Mouse (Mus musculus) heart, embryonic 12.5 days (tissue): Measurements from ENCODE around the gene Adcyap1. TPM values are rescaled to one million over a fixed set of nuclear protein-coding genes. Genes with fewer than 3 reads are reported as not detected.

ENCODE experiments used
- ATAC-seq: fragments of 200-750 bp; cut with Nextera tagmentation; 2 replicates; pipeline ENCODE4 v1.8.0; 2017; ENCODE audit warnings: moderate TSS enrichment, moderate library complexity; ENCODE audit not compliant: insufficient number of reproducible peaks, low FRiP score
- H3K27ac ChIP-seq: fragments of 300-500 bp; sonication (generic); 2 replicates; pipeline ENCODE4 v1.5.1; 2016; ENCODE audit warnings: mild to moderate bottlenecking, moderate library complexity; ENCODE audit not compliant: poor library complexity, severe bottlenecking
- H3K27me3 ChIP-seq: fragments of 300-500 bp; sonication (generic); replicated peaks from 2 replicates; pipeline ENCODE4 v1.6.1; 2016; ENCODE audit warnings: mild to moderate bottlenecking, moderate library complexity
- H3K36me3 ChIP-seq: fragments of 300-500 bp; sonication (generic); 2 replicates; pipeline ENCODE4 v1.6.1; 2016; ENCODE audit warnings: mild to moderate bottlenecking, moderate library complexity
- H3K4me1 ChIP-seq: fragments of 300-500 bp; sonication (generic); replicated peaks from 2 replicates; pipeline ENCODE4 v1.6.1; 2016; ENCODE audit warnings: mild to moderate bottlenecking
- H3K4me2 ChIP-seq: fragments of 300-500 bp; sonication (generic); 2 replicates; pipeline ENCODE4 v1.6.1; 2016; ENCODE audit warnings: mild to moderate bottlenecking, moderate library complexity
- H3K4me3 ChIP-seq: fragments of 300-500 bp; sonication (generic); 2 replicates; pipeline ENCODE4 v1.5.1; 2016; ENCODE audit warnings: mild to moderate bottlenecking
- H3K9ac ChIP-seq: fragments of 300-500 bp; sonication (generic); 2 replicates; pipeline ENCODE4 v1.6.1; 2016; ENCODE audit warnings: mild to moderate bottlenecking, moderate library complexity
- H3K9me3 ChIP-seq: fragments of 300-500 bp; sonication (generic); replicated peaks from 2 replicates; pipeline ENCODE4 v1.6.1; 2016; ENCODE audit warnings: mild to moderate bottlenecking, moderate library complexity
- WGBS: fragments of 180-500 bp; shearing (Covaris S2); methylation state at CpG from one replicate; pipeline ENCODE4 v1.1.7; 2016; 5-methylcytosine and 5-hydroxymethylcytosine counted together
- polyA plus RNA-seq: library from polyadenylated mRNA; unstranded; fragments of >200 nt; fragmentation: Nextera tagmentation; extraction: Ambion mirVana; gene quantifications from 2 replicates; pipeline ENCODE4 v1.2.1, GENCODE M21; 2016

Adcyap1 gene
- 0.09 and 0.49 TPM in 2 replicates for polyA plus RNA-seq

DNA sequence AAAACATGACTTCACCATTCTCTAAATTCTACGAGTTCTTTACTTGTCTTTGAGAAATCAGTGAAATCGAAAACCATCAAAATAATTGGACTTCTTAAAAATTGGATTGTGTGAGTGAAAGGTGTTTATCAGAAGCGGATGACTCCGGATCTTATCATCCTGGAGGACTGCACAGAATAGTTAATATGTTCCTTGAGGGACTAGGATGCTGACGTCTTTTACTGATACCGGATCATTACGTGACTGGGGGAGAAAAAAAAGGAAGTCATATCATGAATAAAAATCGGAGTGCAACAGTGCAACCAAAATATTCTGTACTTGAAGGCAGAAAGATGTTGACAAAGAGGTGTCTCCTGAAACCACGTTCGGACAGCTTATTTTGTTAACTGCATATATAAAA lies at the start of gene Adcyap1:
Adcyap1 (plus strand) TSS at position 301 of the 400 bp plus-strand sequence.
- H3K9ac ChIP-seq: no peak within 1 kb of the TSS
- no peak within 1 kb of the TSS for H3K4me2 ChIP-seq
- no peaks in the 10 kb centered on the region for H3K36me3 ChIP-seq
- ATAC-seq: no peak
- H3K27me3 ChIP-seq: peaks cover 60% of the 10 kb centered on the region
- H3K4me3 ChIP-seq: no peak within 1 kb of the TSS
- no peaks in the 10 kb centered on the region for H3K9me3 ChIP-seq
- peaks cover 15% of the 10 kb centered on the region for H3K4me1 ChIP-seq
- 23% methylated on average over 10 of the region's 10 CpGs for WGBS
- no peak within 1 kb of the TSS for H3K27ac ChIP-seq

DNA sequence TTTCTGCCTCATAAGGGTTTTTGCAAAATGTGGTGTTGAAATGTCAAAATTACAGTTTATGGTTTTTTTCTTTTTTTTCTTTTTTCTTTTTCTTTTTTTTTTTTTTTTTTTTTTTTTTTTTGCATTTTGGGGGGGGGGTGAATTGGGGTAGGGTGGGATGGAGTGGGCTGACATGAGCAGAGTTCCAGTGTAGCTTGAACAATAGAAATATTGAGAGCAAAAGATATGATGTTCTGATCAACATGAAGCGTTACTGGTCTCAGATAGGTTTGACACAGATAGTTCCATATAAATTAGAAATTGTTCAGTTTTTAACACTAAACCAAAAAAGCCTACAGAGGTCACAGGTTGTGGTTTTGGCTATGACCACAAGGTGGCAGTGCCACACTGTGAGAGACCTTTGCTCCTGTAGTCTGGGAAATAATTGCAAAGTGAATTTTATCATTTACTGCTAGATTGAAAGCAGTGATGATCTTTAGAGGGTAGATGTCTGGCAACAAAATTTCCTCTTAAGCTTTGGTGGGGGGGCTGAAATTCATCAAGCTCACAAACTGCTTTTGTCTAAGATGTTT lies 40.5 kb upstream of the Adcyap1 start:
- 33% methylated on average over 1 of the region's 1 CpGs for WGBS
- no peak overlapping the region for H3K27ac ChIP-seq
- H3K9ac ChIP-seq: no peak overlapping the region
- no peak for ATAC-seq
- H3K4me1 ChIP-seq: no peaks in the 10 kb centered on the region
- H3K36me3 ChIP-seq: no peaks in the 10 kb centered on the region
- no peaks in the 10 kb centered on the region for H3K27me3 ChIP-seq
- H3K9me3 ChIP-seq: no peaks in the 10 kb centered on the region
- no peak overlapping the region for H3K4me3 ChIP-seq
- H3K4me2 ChIP-seq: no peak overlapping the region

DNA sequence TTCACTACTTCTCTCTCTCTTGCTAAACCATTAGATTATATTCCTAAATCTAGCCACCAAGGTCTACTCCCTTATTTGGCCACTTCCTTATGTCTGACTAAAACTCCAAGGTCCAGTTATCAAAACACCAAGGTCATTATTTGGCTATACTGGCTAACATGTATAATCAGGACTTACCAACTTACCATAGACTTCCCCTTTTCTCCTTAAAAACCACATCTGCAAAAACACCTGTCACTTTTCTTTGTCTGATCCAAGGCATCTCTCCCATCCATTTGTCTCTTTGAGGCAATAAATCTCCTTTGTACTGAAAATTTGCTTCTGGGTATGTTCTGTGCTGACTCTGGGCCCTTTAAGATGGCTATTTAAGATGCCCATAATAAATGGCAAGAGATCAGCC lies 29.2 kb upstream of the Adcyap1 start:
- Histone ChIP-seq H3K27me3 (no peaks in the 10 kb centered on the region), H3K4me3 (no peak overlapping the region), H3K27ac (no peak overlapping the region), H3K9me3 (no peaks in the 10 kb centered on the region), H3K36me3 (no peaks in the 10 kb centered on the region), H3K4me2 (no peak overlapping the region), H3K4me1 (no peaks in the 10 kb centered on the region), H3K9ac (no peak overlapping the region)
- no peak for ATAC-seq

DNA sequence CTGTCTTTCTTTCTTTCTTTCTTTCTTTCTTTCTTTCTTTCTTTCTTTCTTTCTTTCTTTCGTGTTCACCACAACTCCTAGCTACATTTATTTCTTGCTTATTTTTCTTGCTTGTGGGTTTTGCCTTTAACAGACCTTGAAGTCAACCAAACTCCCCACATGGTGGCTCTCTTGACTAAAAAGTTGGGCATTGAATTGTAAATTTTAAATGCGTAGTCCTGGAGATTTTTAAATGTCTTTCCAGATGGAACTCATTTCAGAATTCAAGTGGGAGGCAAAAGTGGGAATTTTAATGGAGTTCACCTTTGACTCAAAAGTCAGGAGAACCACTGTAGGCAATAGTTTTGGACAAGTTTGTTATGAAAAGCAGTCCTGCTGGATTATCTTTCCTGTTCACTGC lies 2.0 kb upstream of the Adcyap1 start:
- WGBS: 45% methylated on average over 2 of the region's 2 CpGs
- Histone ChIP-seq H3K36me3 (no peaks in the 10 kb centered on the region), H3K9ac (no peak overlapping the region), H3K9me3 (no peaks in the 10 kb centered on the region), H3K4me2 (no peak overlapping the region), H3K4me1 (no peaks in the 10 kb centered on the region; the same call in 1 of the 2 replicates), H3K27ac (no peak overlapping the region), H3K4me3 (no peak overlapping the region), H3K27me3 (peaks cover 44% of the 10 kb centered on the region)
- ATAC-seq: no peak

DNA sequence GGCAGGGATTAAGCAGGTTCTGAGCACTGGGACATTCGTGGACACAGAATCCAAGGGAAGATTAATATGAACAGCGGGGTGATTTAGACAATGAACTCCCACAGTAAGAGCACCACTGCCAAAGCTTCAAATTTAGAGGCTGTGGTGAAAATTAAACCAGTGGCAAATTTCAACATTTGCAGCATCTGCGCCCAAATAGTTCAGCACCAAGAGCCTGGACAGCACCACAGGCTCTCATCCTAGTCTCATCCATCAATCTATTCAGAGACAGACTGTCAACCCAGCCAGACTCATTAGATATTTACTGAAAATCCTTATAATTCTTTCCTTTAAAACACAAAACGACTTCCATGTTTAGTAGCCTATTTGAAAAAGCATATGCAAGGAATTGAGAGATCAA lies 604 bp upstream of the Adcyap1 start:
- Histone ChIP-seq H3K4me1 (peaks cover 10% of the 10 kb centered on the region; the same call in 1 of the 2 replicates), H3K4me3 (no peak overlapping the region), H3K9me3 (no peaks in the 10 kb centered on the region), H3K9ac (no peak overlapping the region), H3K36me3 (no peaks in the 10 kb centered on the region), H3K27ac (no peak overlapping the region), H3K4me2 (no peak overlapping the region), H3K27me3 (peaks cover 55% of the 10 kb centered on the region)
- ATAC-seq: no peak
- WGBS: 10% methylated on average over 4 of the region's 4 CpGs

DNA sequence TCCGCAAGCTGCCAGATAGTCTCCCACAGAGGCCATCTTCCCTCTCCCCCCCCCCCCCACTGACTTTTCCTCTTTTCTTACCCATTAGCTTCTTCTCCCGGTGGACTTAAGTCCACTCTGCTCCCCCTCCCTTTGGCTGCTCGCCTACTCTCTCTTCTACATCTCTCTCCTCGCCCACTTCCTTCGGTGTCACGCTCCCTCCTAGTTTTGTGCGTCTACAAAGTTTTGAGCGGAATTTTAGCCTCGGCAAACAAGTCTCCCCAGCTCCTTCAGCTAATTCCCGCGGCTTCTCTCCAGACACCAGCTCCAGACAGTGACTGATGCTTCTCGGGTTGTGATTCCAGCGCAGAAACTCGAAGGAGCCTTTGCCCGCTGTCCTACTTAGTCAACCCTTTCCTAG lies 401 bp downstream of the Adcyap1 start:
- H3K4me2 ChIP-seq: no peak overlapping the region
- H3K4me1 ChIP-seq: peaks cover 17% of the 10 kb centered on the region
- no peak overlapping the region for H3K9ac ChIP-seq
- H3K4me3 ChIP-seq: no peak overlapping the region
- H3K36me3 ChIP-seq: no peaks in the 10 kb centered on the region
- 4% methylated on average over 15 of the region's 15 CpGs for WGBS
- H3K27ac ChIP-seq: no peak overlapping the region
- H3K27me3 ChIP-seq: peaks cover 62% of the 10 kb centered on the region
- no peaks in the 10 kb centered on the region for H3K9me3 ChIP-seq
- no peak for ATAC-seq

DNA sequence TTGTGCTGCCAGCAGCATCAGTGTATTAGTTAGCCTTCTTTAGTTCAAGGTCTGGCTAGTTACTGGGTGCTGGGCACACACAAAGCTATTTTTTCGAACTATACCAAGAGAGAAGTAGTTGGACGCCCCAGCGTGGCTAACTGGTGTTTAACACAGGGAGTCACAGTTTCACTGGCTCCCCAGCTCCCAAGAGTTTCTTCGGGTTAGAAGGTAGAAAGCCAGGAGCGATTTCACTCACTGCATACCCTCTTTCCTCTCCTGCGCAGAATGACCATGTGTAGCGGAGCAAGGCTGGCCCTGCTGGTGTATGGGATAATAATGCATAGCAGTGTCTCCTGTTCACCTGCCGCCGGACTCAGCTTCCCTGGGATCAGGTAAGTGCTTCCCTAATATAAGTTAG lies 930 bp downstream of the Adcyap1 start:
- Histone ChIP-seq H3K36me3 (no peaks in the 10 kb centered on the region), H3K9me3 (no peaks in the 10 kb centered on the region), H3K4me1 (peaks cover 17% of the 10 kb centered on the region), H3K4me3 (no peak overlapping the region), H3K4me2 (no peak overlapping the region), H3K27ac (no peak overlapping the region), H3K27me3 (peaks cover 67% of the 10 kb centered on the region), H3K9ac (no peak overlapping the region)
- WGBS: 7% methylated on average over 9 of the region's 9 CpGs
- no peak for ATAC-seq

DNA sequence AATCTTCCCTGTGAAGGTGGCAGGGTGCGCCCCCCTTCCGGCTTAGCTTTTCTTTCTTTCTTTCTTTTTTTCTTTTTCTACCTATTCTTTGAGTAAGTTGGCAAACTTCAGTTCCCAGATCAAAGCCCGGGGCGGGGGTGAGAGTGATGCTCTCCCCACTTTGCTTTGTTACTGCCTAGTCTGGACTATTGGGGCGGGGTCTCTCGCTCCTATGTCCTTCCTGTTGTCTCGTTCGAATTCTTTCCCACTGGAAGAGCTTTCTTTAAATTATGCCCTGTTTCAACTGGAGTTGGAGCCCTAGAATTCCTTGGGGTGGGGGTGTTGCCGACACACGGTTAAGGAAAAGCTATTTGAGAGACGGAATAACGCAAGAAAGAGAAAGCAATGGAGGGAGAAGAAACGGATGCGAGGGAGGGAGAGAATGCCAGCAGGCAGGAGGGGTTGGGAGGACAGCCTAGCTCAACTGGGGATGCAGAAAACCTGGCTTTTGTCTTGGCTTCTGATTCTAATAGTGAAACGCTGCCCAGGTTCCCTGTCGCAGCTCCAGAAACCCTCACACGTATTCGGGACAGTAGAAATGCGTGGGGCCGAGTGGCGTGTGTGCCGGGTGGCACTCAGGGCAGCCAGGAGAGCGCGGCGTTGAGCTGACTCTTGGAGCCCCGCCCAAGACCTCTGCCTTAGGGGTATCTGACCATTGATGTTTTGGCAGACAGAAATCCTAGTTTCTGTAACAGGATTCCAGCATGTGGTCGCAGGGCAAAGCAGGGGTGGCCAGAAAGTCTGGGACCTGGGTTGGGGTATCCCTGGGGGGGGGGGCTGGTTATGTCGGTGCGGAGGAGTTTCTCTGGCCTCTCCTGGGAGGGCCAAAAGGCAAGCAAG lies 1.8 kb downstream of the Adcyap1 start:
- H3K4me3 ChIP-seq: peak overlapping the region; percentile 24
- no peak overlapping the region for H3K27ac ChIP-seq
- peaks cover 70% of the 10 kb centered on the region for H3K27me3 ChIP-seq
- no peaks in the 10 kb centered on the region for H3K9me3 ChIP-seq
- no peak overlapping the region for H3K9ac ChIP-seq
- H3K4me2 ChIP-seq: peak overlapping the region; percentile 44
- ATAC-seq: no peak
- H3K36me3 ChIP-seq: no peaks in the 10 kb centered on the region
- under 1% methylated on average over 29 of the region's 29 CpGs for WGBS
- H3K4me1 ChIP-seq: peaks cover 17% of the 10 kb centered on the region

DNA sequence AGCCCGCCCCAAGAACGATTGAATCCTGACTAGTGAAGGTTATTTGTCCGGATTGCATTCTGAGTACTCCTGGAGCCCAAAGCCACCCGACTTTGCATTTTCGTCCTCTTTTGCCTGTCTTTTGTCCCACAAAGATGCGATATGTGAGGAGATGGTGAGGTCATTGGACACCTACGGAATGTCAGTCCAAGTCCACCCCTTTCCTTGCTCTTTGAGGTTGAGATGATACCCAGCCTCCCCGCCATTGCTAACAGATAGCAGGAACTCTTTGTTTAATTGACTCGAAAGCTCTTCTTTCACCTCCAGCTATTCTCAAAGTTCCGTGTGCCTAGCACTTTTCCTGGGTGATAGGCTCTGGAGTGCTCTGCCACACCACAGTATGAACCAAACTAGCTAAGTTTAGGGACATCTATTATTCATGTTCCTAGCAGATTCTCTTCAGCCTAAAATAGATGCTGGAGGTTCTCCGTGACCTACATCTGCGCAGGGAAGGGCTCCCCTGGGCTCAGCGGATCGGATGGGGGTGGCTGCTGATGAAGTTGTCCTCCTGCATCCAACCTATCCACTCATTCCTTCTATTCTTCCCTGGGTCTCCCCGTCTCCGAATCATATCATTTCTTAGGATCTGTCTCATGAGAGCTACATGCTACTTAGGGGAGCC lies 2.6 kb downstream of the Adcyap1 start:
- Histone ChIP-seq H3K27me3 (peaks cover 66% of the 10 kb centered on the region), H3K4me2 (peak overlapping the region; percentile 87), H3K4me3 (peak overlapping the region; percentile 48), H3K27ac (no peak overlapping the region), H3K9me3 (no peaks in the 10 kb centered on the region), H3K4me1 (peaks cover 17% of the 10 kb centered on the region), H3K36me3 (no peaks in the 10 kb centered on the region), H3K9ac (no peak overlapping the region)
- 1% methylated on average over 16 of the region's 16 CpGs for WGBS
- ATAC-seq: no peak

DNA sequence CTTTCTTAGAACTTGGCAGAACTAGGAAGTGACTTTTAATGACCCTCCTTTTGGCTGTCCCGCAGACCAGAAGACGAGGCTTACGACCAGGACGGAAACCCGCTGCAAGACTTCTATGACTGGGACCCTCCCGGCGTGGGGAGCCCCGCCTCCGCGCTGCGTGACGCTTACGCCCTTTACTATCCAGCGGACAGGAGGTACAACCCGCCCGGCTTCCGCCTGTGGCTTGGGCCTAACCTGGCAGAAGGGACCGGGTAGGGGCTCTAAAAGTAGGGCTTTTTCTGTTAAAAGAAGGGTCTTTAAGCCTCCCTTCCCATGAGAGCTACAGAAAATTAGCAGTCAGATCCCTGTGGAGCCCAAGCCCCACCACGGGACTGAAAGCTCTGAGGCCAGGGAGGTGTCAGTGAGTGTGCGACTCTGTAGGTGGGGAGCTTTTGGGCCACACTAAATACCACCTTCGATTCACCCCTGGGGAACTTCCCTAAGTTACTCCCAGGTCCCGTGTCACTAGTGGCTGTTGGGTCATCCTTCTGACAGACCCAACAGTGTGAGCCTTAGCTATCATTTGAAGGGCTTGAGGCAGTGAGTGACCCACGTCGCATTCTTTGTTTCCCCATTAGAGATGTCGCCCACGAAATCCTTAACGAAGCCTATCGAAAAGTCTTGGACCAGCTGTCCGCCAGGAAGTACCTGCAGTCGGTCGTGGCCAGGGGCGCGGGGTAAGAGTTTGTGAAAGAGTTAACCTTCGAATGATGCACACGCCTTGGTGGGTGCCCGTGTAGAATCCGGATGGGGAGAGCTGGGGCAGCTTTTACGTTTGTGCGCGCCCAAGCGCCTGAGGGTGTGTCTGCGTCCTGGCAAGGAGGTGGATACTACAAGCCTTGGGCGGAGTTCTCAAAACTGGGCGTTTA lies 3.6 kb downstream of the Adcyap1 start:
- Histone ChIP-seq H3K4me1 (peaks cover 17% of the 10 kb centered on the region), H3K9ac (no peak overlapping the region), H3K27ac (no peak overlapping the region), H3K9me3 (no peaks in the 10 kb centered on the region), H3K4me2 (peak overlapping the region; percentile 87), H3K27me3 (peaks cover 66% of the 10 kb centered on the region), H3K4me3 (peak overlapping the region; percentile 48), H3K36me3 (no peaks in the 10 kb centered on the region)
- 0 out of 2 replicates have a peak, but pooled peaks have one; percentile 51 for ATAC-seq
- under 1% methylated on average over 44 of the region's 44 CpGs for WGBS
